Mouse (Mus musculus) brown adipose tissue, adult 24 weeks (tissue): ENCODE measurements around the gene Pfkfb3. TPM values are rescaled to one million over a fixed set of nuclear protein-coding genes. Genes with fewer than 3 reads are reported as not detected.
A peak's percentile ranks its signal among the peaks of the same experiment; 100 is the strongest.

ENCODE experiments used
- H3K27ac ChIP-seq: fragments of 200-500 bp; replicated peaks from 2 replicates; pipeline ENCODE4 v1.5.1; 2012; ENCODE audit warnings: low read depth, mild to moderate bottlenecking, low read length
- H3K4me1 ChIP-seq: fragments of 200-500 bp; 2 replicates; pipeline ENCODE4 v1.6.1; 2012; ENCODE audit warnings: low read length, mixed read lengths; ENCODE audit not compliant: control insufficient read depth, insufficient read depth, insufficient read length
- H3K4me3 ChIP-seq: fragments of 200-500 bp; 2 replicates; pipeline ENCODE4 v1.5.1; 2012; ENCODE audit warnings: low read depth, mild to moderate bottlenecking, low read length, moderate library complexity; ENCODE audit not compliant: insufficient read depth
- polyA plus RNA-seq: library from polyadenylated mRNA; stranded (reverse); fragments of >200 nt; gene quantifications from 2 replicates; pipeline ENCODE4 v1.2.4, GENCODE M21; 2012; ENCODE audit not compliant: missing spikeins, insufficient read depth, insufficient read length

Gene Pfkfb3
- polyA plus RNA-seq, 1 experiment = 226 TPM

- Histone ChIP-seq H3K27ac (peak overlapping the region; percentile 78), H3K4me3 (no peak overlapping the region), H3K4me1 (peaks cover 11% of the 10 kb centered on the region; the same call in 1 of the 2 replicates)
Observed at GRCm38 (mm10) chr2:11447865-11448264, 106.0 kb downstream of the Pfkfb3 start.

- Histone ChIP-seq H3K4me3 (no peak overlapping the region), H3K27ac (no peak overlapping the region), H3K4me1 (peaks cover 11% of the 10 kb centered on the region; the same call in 1 of the 2 replicates)
Observed at GRCm38 (mm10) chr2:11445722-11446121, 108.2 kb downstream of the Pfkfb3 start.

GRCm38 (mm10) chr2:11441864-11442263, 112.0 kb downstream of the Pfkfb3 start:
- no peak overlapping the region for H3K4me3 ChIP-seq
- no peak overlapping the region for H3K27ac ChIP-seq

GRCm38 (mm10) chr2:11438231-11438954, 115.5 kb downstream of the Pfkfb3 start:
- Histone ChIP-seq H3K4me3 (no peak overlapping the region), H3K4me1 (no peaks in the 10 kb centered on the region; the same call in 1 of the 2 replicates)

More at GRCm38 (mm10) chr2:11441864-11442263, 112.0 kb downstream of the Pfkfb3 start:
- H3K4me1 ChIP-seq = no peaks in the 10 kb centered on the region; the same call in 1 of the 2 replicates

GRCm38 (mm10) chr2:11436353-11436752, 117.5 kb downstream of the Pfkfb3 start:
- Histone ChIP-seq H3K27ac (no peak overlapping the region), H3K4me1 (no peaks in the 10 kb centered on the region), H3K4me3 (no peak overlapping the region)

More at GRCm38 (mm10) chr2:11438231-11438954, 115.5 kb downstream of the Pfkfb3 start:
- peak overlapping the region; percentile 20; the same call in 1 of the 2 replicates for H3K27ac ChIP-seq

- peaks cover 6% of the 10 kb centered on the region; the same call in 1 of the 2 replicates for H3K4me1 ChIP-seq
- H3K27ac ChIP-seq = no peak overlapping the region
- no peak overlapping the region for H3K4me3 ChIP-seq
Observed at GRCm38 (mm10) chr2:11433353-11433752, 120.5 kb downstream of the Pfkfb3 start.

- H3K27ac ChIP-seq = no peak overlapping the region
- H3K4me1 ChIP-seq = peaks cover 6% of the 10 kb centered on the region; the same call in 1 of the 2 replicates
- no peak overlapping the region for H3K4me3 ChIP-seq
Observed at GRCm38 (mm10) chr2:11429538-11429937, 124.3 kb downstream of the Pfkfb3 start.

- Histone ChIP-seq H3K27ac (no peak overlapping the region), H3K4me3 (no peak overlapping the region), H3K4me1 (peaks cover 6% of the 10 kb centered on the region; the same call in 1 of the 2 replicates)
Observed at GRCm38 (mm10) chr2:11428621-11429020, 125.3 kb downstream of the Pfkfb3 start.

GRCm38 (mm10) chr2:11427596-11427995, 126.3 kb downstream of the Pfkfb3 start:
- peaks cover 6% of the 10 kb centered on the region; the same call in 1 of the 2 replicates for H3K4me1 ChIP-seq
- no peak overlapping the region for H3K4me3 ChIP-seq
- no peak overlapping the region for H3K27ac ChIP-seq

- H3K4me1 ChIP-seq = peaks cover 6% of the 10 kb centered on the region; the same call in 1 of the 2 replicates
- H3K4me3 ChIP-seq = no peak overlapping the region
- no peak overlapping the region for H3K27ac ChIP-seq
Observed at GRCm38 (mm10) chr2:11426379-11426778, 127.5 kb downstream of the Pfkfb3 start.

GRCm38 (mm10) chr2:11425421-11426131, 128.3 kb downstream of the Pfkfb3 start:
- Histone ChIP-seq H3K4me3 (no peak overlapping the region), H3K4me1 (peaks cover 6% of the 10 kb centered on the region; the same call in 1 of the 2 replicates), H3K27ac (no peak overlapping the region)

- Histone ChIP-seq H3K4me3 (no peak overlapping the region), H3K4me1 (peaks cover 4% of the 10 kb centered on the region; the same call in 1 of the 2 replicates), H3K27ac (no peak overlapping the region)
Observed at GRCm38 (mm10) chr2:11424252-11424651, 129.6 kb downstream of the Pfkfb3 start.

- Histone ChIP-seq H3K27ac (no peak overlapping the region), H3K4me3 (no peak overlapping the region), H3K4me1 (no peaks in the 10 kb centered on the region)
Observed at GRCm38 (mm10) chr2:11423421-11423820, 130.5 kb downstream of the Pfkfb3 start.

- Histone ChIP-seq H3K27ac (no peak overlapping the region), H3K4me3 (no peak overlapping the region), H3K4me1 (no peaks in the 10 kb centered on the region)
Observed at GRCm38 (mm10) chr2:11422384-11422783, 131.5 kb downstream of the Pfkfb3 start.
